8 mouse cellular contexts compared by ENCODE assay signal in genomic region chr17:34606186-34607039, GRCm38 (mm10). TPM values are rescaled to one million over a fixed set of nuclear protein-coding genes. Genes with fewer than 3 reads are reported as not detected.
DNase-seq lines count a peak whose midpoint lies in the region; ATAC-seq and TF ChIP-seq lines count a peak whose summit lies in the region.

No protein-coding gene starts in this region.

- H3K36me3 ChIP-seq in kidney, postnatal 0 days (ENCODE audit: insufficient read depth, low read length), result peaks cover 11% of the 10 kb centered on the region
- H3K36me3 ChIP-seq in forebrain, embryonic 16.5 days (ENCODE audit: control insufficient read depth, insufficient read depth), result peaks cover 8% of the 10 kb centered on the region
- H3K36me3 ChIP-seq in liver, embryonic 12.5 days, result peaks cover 33% of the 10 kb centered on the region
- no peaks in the 10 kb centered on the region; the same call in 1 of the 2 replicates for H3K36me3 ChIP-seq in testis, adult 2 months (ENCODE audit: control insufficient read depth, insufficient read depth, low read length)

- peak overlapping the region; percentile 92 for H3K4me2 ChIP-seq in kidney, postnatal 0 days (ENCODE audit: low read length)
- peak overlapping the region; percentile 98 for H3K4me2 ChIP-seq in forebrain, embryonic 16.5 days (ENCODE audit: low read length)
- H3K4me2 ChIP-seq in liver, embryonic 12.5 days, result peak overlapping the region; percentile 92

- no peaks in the 10 kb centered on the region for H3K9me3 ChIP-seq in kidney, postnatal 0 days (replicated peaks; ENCODE audit: low read length)
- no peaks in the 10 kb centered on the region for H3K9me3 ChIP-seq in forebrain, embryonic 16.5 days (ENCODE audit: control insufficient read depth, low read length)
- H3K9me3 ChIP-seq in liver, embryonic 12.5 days (replicated peaks), result no peaks in the 10 kb centered on the region

- DNase-seq in kidney, postnatal 0 days (ENCODE audit: low spot score), result peak; percentile 50
- DNase-seq in kidney, adult 11 months, result no peak
- DNase-seq in adipocyte (ENCODE audit: low spot score), result peak; percentile 63
- no peak for DNase-seq in spleen, adult 18-20 months
- DNase-seq in gastrocnemius, adult 18-20 months (ENCODE audit: low spot score), result no peak

- H3K27me3 ChIP-seq in kidney, postnatal 0 days (ENCODE audit: insufficient read depth, low read length), result no peaks in the 10 kb centered on the region
- H3K27me3 ChIP-seq in forebrain, embryonic 16.5 days (replicated peaks; ENCODE audit: control insufficient read depth, insufficient read depth, low read length), result no peaks in the 10 kb centered on the region
- H3K27me3 ChIP-seq in liver, embryonic 12.5 days (replicated peaks), result no peaks in the 10 kb centered on the region
- no peaks in the 10 kb centered on the region for H3K27me3 ChIP-seq in testis, adult 2 months (ENCODE audit: control insufficient read depth, insufficient read depth, low read length)

- 9% methylated on average over 29 of the region's 32 CpGs for WGBS in kidney, postnatal 0 days
- 16% methylated on average over 30 of the region's 32 CpGs for WGBS in forebrain, embryonic 16.5 days
- 12% methylated on average over 32 of the region's 32 CpGs for WGBS in liver, embryonic 12.5 days (ENCODE audit: insufficient replicate concordance)

- peak overlapping the region; percentile 88 for H3K4me3 ChIP-seq in kidney, postnatal 0 days (replicated peaks; ENCODE audit: low read depth, low read length)
- peak overlapping the region; percentile 94 for H3K4me3 ChIP-seq in forebrain, embryonic 16.5 days (replicated peaks; ENCODE audit: low read length)
- H3K4me3 ChIP-seq in liver, embryonic 12.5 days, result peak overlapping the region; percentile 98
- peak overlapping the region; percentile 90 for H3K4me3 ChIP-seq in testis, adult 2 months (ENCODE audit: control insufficient read depth, low read depth, low read length)

- no peak for TF ChIP-seq CTCF in kidney, postnatal 0 days (IDR thresholded peaks at IDR 0.05; ENCODE audit: low read depth)
- TF ChIP-seq CTCF in testis, adult 2 months (IDR thresholded peaks at IDR 0.05; ENCODE audit: control insufficient read depth, insufficient read depth, insufficient replicate concordance, low read depth, low read length), result no peak

- peak overlapping the region; percentile 95 for H3K9ac ChIP-seq in kidney, postnatal 0 days (ENCODE audit: low read depth, low read length)
- peak overlapping the region; percentile 96 for H3K9ac ChIP-seq in forebrain, embryonic 16.5 days (replicated peaks; ENCODE audit: low read depth, low read length)
- peak overlapping the region; percentile 99 for H3K9ac ChIP-seq in liver, embryonic 12.5 days

- peaks cover 18% of the 10 kb centered on the region for H3K4me1 ChIP-seq in kidney, postnatal 0 days (replicated peaks; ENCODE audit: insufficient read depth, low read length)
- H3K4me1 ChIP-seq in forebrain, embryonic 16.5 days (replicated peaks; ENCODE audit: control insufficient read depth, insufficient read depth, low read length), result peaks cover 43% of the 10 kb centered on the region
- H3K4me1 ChIP-seq in liver, embryonic 12.5 days, result peaks cover 59% of the 10 kb centered on the region
- peaks cover 10% of the 10 kb centered on the region for H3K4me1 ChIP-seq in testis, adult 2 months (ENCODE audit: control insufficient read depth, insufficient read depth, low read length)

- no peak for ATAC-seq in kidney, postnatal 0 days (replicated peaks; ENCODE audit: low FRiP score, low read depth)
- no peak for ATAC-seq in forebrain, embryonic 16.5 days
- ATAC-seq in liver, embryonic 12.5 days, result no peak

- TF ChIP-seq POLR2A in testis, adult 2 months (IDR thresholded peaks at IDR 0.05; ENCODE audit: control insufficient read depth, low read depth, low read length), result no peak

- peak overlapping the region; percentile 89 for H3K27ac ChIP-seq in kidney, postnatal 0 days
- H3K27ac ChIP-seq in forebrain, embryonic 16.5 days (ENCODE audit: low read length), result peak overlapping the region; percentile 76
- H3K27ac ChIP-seq in liver, embryonic 12.5 days, result peak overlapping the region; percentile 91
- H3K27ac ChIP-seq in testis, adult 2 months (ENCODE audit: control insufficient read depth, insufficient read depth, low read depth, low read length), result peak overlapping the region; percentile 45

RNA-seq across cellular contexts. Expression of gene Agpat1, which starts 2.4 kb away (rescaled TPM):
- polyA plus RNA-seq in kidney, postnatal 0 days (2015; fragmentation: Nextera tagmentation; extraction: Ambion mirVana), result 56.1 and 58.6 TPM in 2 replicates
- polyA plus RNA-seq in forebrain, embryonic 16.5 days (2015; fragmentation: Nextera tagmentation; extraction: Ambion mirVana), result 93.7 and 104 TPM in 2 replicates
- polyA plus RNA-seq in liver, embryonic 12.5 days (2016; fragmentation: Nextera tagmentation; extraction: Ambion mirVana), result 31.2 and 31.7 TPM in 2 replicates
- polyA plus RNA-seq in testis, adult 2 months (2012; rRNA removed), result 891 and 908 TPM in 2 replicates
- total RNA-seq in gastrocnemius, adult 18-20 months (2021), result 10 to 100 TPM; 81.6 to 87.7 TPM

RNA-seq across cellular contexts. Expression of gene Rnf5, which starts 2.9 kb away (rescaled TPM):
- 154 and 177 TPM in 2 replicates for polyA plus RNA-seq in kidney, postnatal 0 days (2015; fragmentation: Nextera tagmentation; extraction: Ambion mirVana)
- 292 and 328 TPM in 2 replicates for polyA plus RNA-seq in forebrain, embryonic 16.5 days (2015; fragmentation: Nextera tagmentation; extraction: Ambion mirVana)
- polyA plus RNA-seq in liver, embryonic 12.5 days (2016; fragmentation: Nextera tagmentation; extraction: Ambion mirVana), result 94.8 and 101 TPM in 2 replicates
- polyA plus RNA-seq in testis, adult 2 months (2012; rRNA removed), result 56.6 and 63.4 TPM in 2 replicates
- 10 to 100 TPM; 22.0 to 22.1 TPM for total RNA-seq in gastrocnemius, adult 18-20 months (2021)

RNA-seq across cellular contexts. Expression of gene Ager, which starts 8.8 kb away (rescaled TPM):
- polyA plus RNA-seq in kidney, postnatal 0 days (2015; fragmentation: Nextera tagmentation; extraction: Ambion mirVana), result 7.4 and 7.9 TPM in 2 replicates
- polyA plus RNA-seq in forebrain, embryonic 16.5 days (2015; fragmentation: Nextera tagmentation; extraction: Ambion mirVana), result 1.5 and 1.6 TPM in 2 replicates
- 1.3 and 1.5 TPM in 2 replicates for polyA plus RNA-seq in liver, embryonic 12.5 days (2016; fragmentation: Nextera tagmentation; extraction: Ambion mirVana)
- polyA plus RNA-seq in testis, adult 2 months (2012; rRNA removed), result 0.43 and 0.66 TPM in 2 replicates
- total RNA-seq in gastrocnemius, adult 18-20 months (2021), result not detected

RNA-seq across cellular contexts. Expression of gene Egfl8, which starts 9.4 kb away (rescaled TPM):
- polyA plus RNA-seq in kidney, postnatal 0 days (2015; fragmentation: Nextera tagmentation; extraction: Ambion mirVana), result 5.9 and 6.6 TPM in 2 replicates
- 7.0 and 7.5 TPM in 2 replicates for polyA plus RNA-seq in forebrain, embryonic 16.5 days (2015; fragmentation: Nextera tagmentation; extraction: Ambion mirVana)
- 0.45 and 0.50 TPM in 2 replicates for polyA plus RNA-seq in liver, embryonic 12.5 days (2016; fragmentation: Nextera tagmentation; extraction: Ambion mirVana)
- polyA plus RNA-seq in testis, adult 2 months (2012; rRNA removed), result 0.53 and 0.54 TPM in 2 replicates
- total RNA-seq in gastrocnemius, adult 18-20 months (2021), result 1 to 10 TPM; 1.6 to 3.3 TPM

RNA-seq across cellular contexts. Expression of gene Pbx2, which starts 15.3 kb away (rescaled TPM):
- polyA plus RNA-seq in kidney, postnatal 0 days (2015; fragmentation: Nextera tagmentation; extraction: Ambion mirVana), result 13.0 and 13.2 TPM in 2 replicates
- polyA plus RNA-seq in forebrain, embryonic 16.5 days (2015; fragmentation: Nextera tagmentation; extraction: Ambion mirVana), result 5.3 and 7.6 TPM in 2 replicates
- 6.9 and 8.3 TPM in 2 replicates for polyA plus RNA-seq in liver, embryonic 12.5 days (2016; fragmentation: Nextera tagmentation; extraction: Ambion mirVana)
- 9.6 and 11.2 TPM in 2 replicates for polyA plus RNA-seq in testis, adult 2 months (2012; rRNA removed)
- 10 to 100 TPM; 12.0 to 12.2 TPM for total RNA-seq in gastrocnemius, adult 18-20 months (2021)

Comparison
In these comparisons a context has a peak if more than half of its experiments do, and no peak if none do; other contexts are left out.
1. DNase-seq: peak in kidney, postnatal 0 days (single experiment) and adipocyte (single experiment); none in kidney, adult 11 months (single experiment), spleen, adult 18-20 months (0 of 2) and gastrocnemius, adult 18-20 months (single experiment).
2. Peak in every context shown above with its lines, with median percentiles within 50 percentile points of each other: H3K27ac ChIP-seq, H3K4me2 ChIP-seq, H3K4me3 ChIP-seq and H3K9ac ChIP-seq.